In the genomic region with DNA sequence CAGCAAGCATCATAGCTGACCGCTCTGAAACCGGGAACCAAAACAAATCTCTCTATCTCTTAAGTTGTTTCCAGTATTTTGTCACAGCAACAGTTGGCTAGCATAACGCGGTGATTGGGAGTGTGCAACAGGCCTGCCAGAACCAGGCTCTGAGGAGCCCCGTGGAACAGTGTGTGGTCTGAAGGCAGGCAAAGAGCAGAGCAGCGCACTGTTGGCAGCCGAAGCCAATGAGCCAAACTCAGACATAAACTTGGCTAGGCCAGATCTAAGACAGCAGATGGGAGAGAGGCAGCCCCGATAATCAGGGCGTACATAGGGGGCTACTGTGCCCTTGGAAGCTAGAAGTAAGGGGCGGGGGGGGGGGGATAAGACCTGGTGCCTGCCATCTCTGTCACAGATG, we compare ENCODE assay signal across 24 mouse cellular contexts.
"Had no signal": no experiment of that assay in that cellular context is flagged by ENCODE, and none has a peak within 500 bp of the region (broad histone marks: within the 10 kb centered on the region; RNA-seq: fewer than 3 reads in every experiment).

No protein-coding gene starts in this region.

- H3K27me3 ChIP-seq: embryonic facial prominence, embryonic 12.5 days; embryonic facial prominence, embryonic 13.5 days; embryonic facial prominence, embryonic 15.5 days; forebrain, embryonic 13.5 days; forebrain, embryonic 15.5 days had no signal

- H3K9me3 ChIP-seq: embryonic facial prominence, embryonic 10.5 days; embryonic facial prominence, embryonic 12.5 days; embryonic facial prominence, embryonic 15.5 days; forebrain, embryonic 10.5 days; forebrain, embryonic 12.5 days; forebrain, embryonic 13.5 days; forebrain, embryonic 15.5 days had no signal

- ATAC-seq: forebrain, embryonic 13.5 days; forebrain, embryonic 14.5 days; forebrain, embryonic 16.5 days; forebrain, postnatal 0 days had no signal

- DNase-seq: cerebellum, adult 8-10 months; cerebellum, adult 9-10 months; cerebellum, adult 9-11 months; cerebellum, postnatal 25 days; cerebellum, postnatal 36 days; forebrain, postnatal 0 days; gastrocnemius, adult 2 months; gastrocnemius, postnatal 10 days; gastrocnemius, postnatal 14 days; gastrocnemius, postnatal 25 days; gastrocnemius, postnatal 36 days; heart, adult 11 months; heart, adult 2 months had no signal

- H3K27ac ChIP-seq: embryonic facial prominence, embryonic 10.5 days; embryonic facial prominence, embryonic 12.5 days; embryonic facial prominence, embryonic 13.5 days; embryonic facial prominence, embryonic 15.5 days; forebrain, embryonic 10.5 days; forebrain, embryonic 12.5 days; forebrain, embryonic 13.5 days; forebrain, embryonic 15.5 days; gastrocnemius, adult 2 months; heart, adult 2 months had no signal

- H3K4me1 ChIP-seq: embryonic facial prominence, embryonic 12.5 days; embryonic facial prominence, embryonic 13.5 days; embryonic facial prominence, embryonic 15.5 days had no signal

- H3K4me2 ChIP-seq: embryonic facial prominence, embryonic 12.5 days; embryonic facial prominence, embryonic 13.5 days; embryonic facial prominence, embryonic 15.5 days; forebrain, embryonic 12.5 days; forebrain, embryonic 13.5 days; forebrain, embryonic 15.5 days had no signal

- H3K36me3 ChIP-seq: embryonic facial prominence, embryonic 10.5 days; embryonic facial prominence, embryonic 12.5 days; embryonic facial prominence, embryonic 13.5 days; embryonic facial prominence, embryonic 15.5 days; forebrain, embryonic 10.5 days; forebrain, embryonic 12.5 days; forebrain, embryonic 15.5 days had no signal

- H3K4me3 ChIP-seq: embryonic facial prominence, embryonic 10.5 days; embryonic facial prominence, embryonic 12.5 days; embryonic facial prominence, embryonic 13.5 days; embryonic facial prominence, embryonic 15.5 days; erythroblast, embryonic 14.5 days; forebrain, embryonic 10.5 days; forebrain, embryonic 12.5 days; forebrain, embryonic 13.5 days; forebrain, embryonic 15.5 days; gastrocnemius, adult 2 months; heart, adult 2 months had no signal

- H3K9ac ChIP-seq: embryonic facial prominence, embryonic 12.5 days; embryonic facial prominence, embryonic 13.5 days; embryonic facial prominence, embryonic 15.5 days; forebrain, embryonic 12.5 days; forebrain, embryonic 13.5 days; forebrain, embryonic 15.5 days; forebrain, postnatal 0 days had no signal
